Mouse (Mus musculus) bone marrow macrophage, adult 2 months (primary cell): ENCODE measurements around the gene Chchd6.

Experiments
- CTCF ChIP-seq: IDR thresholded peaks from 2 replicates; pipeline ENCODE4 v1.5.1; 2012; ENCODE audit warnings: low read depth, mild to moderate bottlenecking, low read length, moderate library complexity
- POLR2A ChIP-seq: IDR thresholded peaks from 2 replicates; pipeline ENCODE4 v1.6.1; 2012; ENCODE audit warnings: mild to moderate bottlenecking, low read depth, low read length, borderline replicate concordance

DNA sequence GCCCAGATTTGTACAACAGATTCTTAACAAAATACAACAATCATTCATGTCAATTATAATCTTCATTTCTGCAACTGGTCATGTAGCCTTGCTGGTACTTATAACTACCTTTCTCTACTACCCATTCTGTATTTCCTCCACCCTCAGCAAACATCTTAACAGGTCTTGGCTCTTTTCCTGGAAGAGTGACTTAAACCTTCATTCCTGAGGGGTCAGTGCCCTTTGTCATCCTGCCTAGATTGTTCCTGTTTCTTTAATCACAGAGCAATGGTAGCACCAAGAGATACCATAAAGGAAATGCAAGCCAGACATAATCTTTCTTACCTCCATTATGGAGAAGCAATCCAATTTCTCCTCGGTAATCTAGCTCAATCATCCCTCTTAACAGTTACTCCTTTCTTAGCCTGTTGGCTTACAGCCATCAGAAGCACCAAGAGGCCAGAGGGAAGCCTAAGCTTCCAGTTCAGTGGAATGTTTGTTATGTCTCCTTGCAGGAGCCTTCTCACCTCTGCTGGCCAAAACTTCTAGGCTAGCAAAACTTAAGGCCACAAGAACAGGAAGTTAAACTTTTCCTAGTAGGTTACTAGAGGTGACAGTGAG is 59.7 kb downstream of the Chchd6 start:
- TF ChIP-seq POLR2A (no peak), CTCF (no peak)
